Comparison of ENCODE assay signal across 8 mouse cellular contexts in the genomic region with DNA sequence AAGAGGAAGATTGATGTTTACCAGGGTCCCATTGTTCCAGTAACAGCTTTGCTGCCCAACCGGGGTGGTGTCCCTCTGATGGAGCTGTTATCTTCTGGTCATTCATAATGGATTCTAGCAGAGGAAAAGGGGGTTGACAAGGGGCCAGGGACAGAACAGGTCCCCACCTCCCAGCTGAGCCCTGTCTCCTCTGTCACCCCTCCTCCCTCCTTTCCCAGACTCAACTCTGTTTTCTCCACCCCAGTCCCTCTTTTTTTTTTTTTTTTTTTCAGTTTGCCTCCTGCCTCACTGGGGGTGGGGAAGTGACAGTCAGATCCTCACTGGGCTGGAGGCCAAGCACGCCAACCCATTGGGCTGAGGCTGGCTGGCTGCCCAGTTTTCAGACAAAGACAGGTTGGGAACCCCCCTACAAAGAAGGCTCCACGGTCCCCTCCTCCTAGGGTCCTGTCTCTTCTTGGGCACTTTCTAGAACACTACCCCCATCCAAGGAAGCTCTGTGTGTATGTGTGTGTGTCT.
A peak's percentile ranks its signal among the peaks of the same experiment; 100 is the strongest.
DNase-seq lines count a peak whose midpoint lies in the region; ATAC-seq and TF ChIP-seq lines count a peak whose summit lies in the region.

No protein-coding gene starts in this region.

- no peak overlapping the region for H3K4me3 ChIP-seq in ES-E14 (ENCODE audit: insufficient read depth in 1 of 2, low read depth in 1 of 2, low read length in 2 of 2, poor library complexity in 1 of 2, severe bottlenecking in 1 of 2)
- no peak overlapping the region for H3K4me3 ChIP-seq in forebrain, embryonic 11.5 days (ENCODE audit: low read depth, low read length)
- no peak overlapping the region for H3K4me3 ChIP-seq in hindbrain, embryonic 10.5 days
- H3K4me3 ChIP-seq in lung, embryonic 15.5 days, result no peak overlapping the region

- H3K4me1 ChIP-seq in ES-E14 (ENCODE audit: control insufficient read depth in 2 of 2, insufficient read depth in 2 of 2, low read length in 2 of 2, poor library complexity in 1 of 2), result no peaks in the 10 kb centered on the region
- H3K4me1 ChIP-seq in forebrain, embryonic 11.5 days (replicated peaks; ENCODE audit: control insufficient read depth, insufficient read depth, low read length), result no peaks in the 10 kb centered on the region; the same call in 1 of the 2 replicates
- H3K4me1 ChIP-seq in hindbrain, embryonic 10.5 days (replicated peaks), result peaks cover 23% of the 10 kb centered on the region
- peaks cover 40% of the 10 kb centered on the region for H3K4me1 ChIP-seq in lung, embryonic 15.5 days

- WGBS in forebrain, embryonic 11.5 days, result 25% methylated on average over 3 of the region's 3 CpGs
- WGBS in hindbrain, embryonic 10.5 days, result 22% methylated on average over 3 of the region's 3 CpGs
- 0% methylated on average over 3 of the region's 3 CpGs for WGBS in lung, embryonic 15.5 days

- no peak overlapping the region for H3K4me2 ChIP-seq in forebrain, embryonic 11.5 days (ENCODE audit: low read depth, low read length, severe bottlenecking)
- H3K4me2 ChIP-seq in lung, embryonic 15.5 days, result peak overlapping the region; percentile 33

- no peaks in the 10 kb centered on the region for H3K9me3 ChIP-seq in ES-E14 (ENCODE audit: control insufficient read depth, insufficient read depth, low read depth, low read length)
- no peaks in the 10 kb centered on the region for H3K9me3 ChIP-seq in forebrain, embryonic 11.5 days (ENCODE audit: control insufficient read depth, low read length)
- H3K9me3 ChIP-seq in hindbrain, embryonic 10.5 days, result no peaks in the 10 kb centered on the region
- H3K9me3 ChIP-seq in lung, embryonic 15.5 days, result no peaks in the 10 kb centered on the region

- no peaks in the 10 kb centered on the region for H3K27me3 ChIP-seq in forebrain, embryonic 11.5 days (ENCODE audit: control insufficient read depth, insufficient read depth, low read length)
- H3K27me3 ChIP-seq in hindbrain, embryonic 10.5 days (ENCODE audit: insufficient read depth, poor library complexity, severe bottlenecking), result no peaks in the 10 kb centered on the region
- H3K27me3 ChIP-seq in lung, embryonic 15.5 days, result no peaks in the 10 kb centered on the region

- no peak overlapping the region for H3K9ac ChIP-seq in ES-E14 (ENCODE audit: insufficient read depth, low read depth, low read length, poor library complexity, severe bottlenecking)
- H3K9ac ChIP-seq in forebrain, embryonic 11.5 days (ENCODE audit: low read length), result no peak overlapping the region
- H3K9ac ChIP-seq in lung, embryonic 15.5 days, result no peak overlapping the region

- H3K36me3 ChIP-seq in ES-E14 (ENCODE audit: control insufficient read depth, insufficient read depth, low read length, poor library complexity, severe bottlenecking), result no peaks in the 10 kb centered on the region
- no peaks in the 10 kb centered on the region for H3K36me3 ChIP-seq in forebrain, embryonic 11.5 days (ENCODE audit: control insufficient read depth, insufficient read depth, low read length)
- H3K36me3 ChIP-seq in hindbrain, embryonic 10.5 days, result no peaks in the 10 kb centered on the region
- H3K36me3 ChIP-seq in lung, embryonic 15.5 days, result no peaks in the 10 kb centered on the region

- in situ Hi-C loops in ES-E14 (cut with MboI; ENCODE audit: low sequenced_read_pairs in 2 of 2, unreplicated experiment in 2 of 2), result no loop called here

- H3K27ac ChIP-seq in ES-E14 (ENCODE audit: insufficient read depth, low read depth, low read length, poor library complexity, severe bottlenecking), result no peak overlapping the region
- H3K27ac ChIP-seq in forebrain, embryonic 11.5 days (ENCODE audit: low read depth, low read length), result 0 out of 2 replicates have a peak overlapping the region, but pooled peaks have one; percentile 48
- H3K27ac ChIP-seq in hindbrain, embryonic 10.5 days, result peak overlapping the region; percentile 73
- peak overlapping the region; percentile 65 for H3K27ac ChIP-seq in lung, embryonic 15.5 days

- peak; percentile 74 for ATAC-seq in forebrain, embryonic 11.5 days (replicated peaks; ENCODE audit: low FRiP score)
- ATAC-seq in lung, embryonic 15.5 days (ENCODE audit: borderline replicate concordance, extremely low read depth, low FRiP score, low TSS enrichment), result peak; percentile 83

- no peak for DNase-seq in ES-E14 (ENCODE audit: low read depth, low spot score)
- DNase-seq in adrenal gland, adult 8-10 months, result peak; percentile 49
- DNase-seq in forebrain, embryonic 11.5 days (ENCODE audit: low spot score), result peak; percentile 73
- DNase-seq in hindbrain, embryonic 10.5 days (ENCODE audit: low spot score), result no peak
- DNase-seq in layer of hippocampus, adult 8-10 months (ENCODE audit: low spot score in 2 of 2), result peak; percentile 66 to 80
- DNase-seq in right cerebral cortex, postnatal 14 days, result peak; percentile 81
- no peak for DNase-seq in urinary bladder, postnatal 10 days (ENCODE audit: low spot score)

TF ChIP-seq in ES-E14, 5 proteins besides CTCF, POLR2A, EP300 and RAD21:
- TF ChIP-seq ZNF384 (IDR thresholded peaks at IDR 0.05; ENCODE audit: low read depth, low read length) (0 out of 2 replicates have a peak, but pooled peaks have one; percentile 13), MAFK (IDR thresholded peaks at IDR 0.05; ENCODE audit: insufficient read depth, low read depth, low read length) (no peak)

Comparison
In these comparisons a context has a peak if more than half of its experiments do, and no peak if none do; other contexts are left out.
1. DNase-seq: peak in adrenal gland, adult 8-10 months (single experiment), forebrain, embryonic 11.5 days (single experiment), layer of hippocampus, adult 8-10 months (2 of 2) and right cerebral cortex, postnatal 14 days (single experiment); none in ES-E14 (single experiment), hindbrain, embryonic 10.5 days (single experiment) and urinary bladder, postnatal 10 days (single experiment).